Mouse (Mus musculus) ovary, postnatal 10 days (tissue): ENCODE results near the gene Kcnk6.
"Not testable (repeated sequence)": the region's sequence is repeated elsewhere in the genome, so short reads cannot be mapped to it uniquely, and the experiment has no call there.

Experiments used
- DNase-seq: peaks from one replicate; pipeline ENCODE4 v3.0.0; 2022; ENCODE audit warnings: low spot score

Kcnk6 gene

DNA sequence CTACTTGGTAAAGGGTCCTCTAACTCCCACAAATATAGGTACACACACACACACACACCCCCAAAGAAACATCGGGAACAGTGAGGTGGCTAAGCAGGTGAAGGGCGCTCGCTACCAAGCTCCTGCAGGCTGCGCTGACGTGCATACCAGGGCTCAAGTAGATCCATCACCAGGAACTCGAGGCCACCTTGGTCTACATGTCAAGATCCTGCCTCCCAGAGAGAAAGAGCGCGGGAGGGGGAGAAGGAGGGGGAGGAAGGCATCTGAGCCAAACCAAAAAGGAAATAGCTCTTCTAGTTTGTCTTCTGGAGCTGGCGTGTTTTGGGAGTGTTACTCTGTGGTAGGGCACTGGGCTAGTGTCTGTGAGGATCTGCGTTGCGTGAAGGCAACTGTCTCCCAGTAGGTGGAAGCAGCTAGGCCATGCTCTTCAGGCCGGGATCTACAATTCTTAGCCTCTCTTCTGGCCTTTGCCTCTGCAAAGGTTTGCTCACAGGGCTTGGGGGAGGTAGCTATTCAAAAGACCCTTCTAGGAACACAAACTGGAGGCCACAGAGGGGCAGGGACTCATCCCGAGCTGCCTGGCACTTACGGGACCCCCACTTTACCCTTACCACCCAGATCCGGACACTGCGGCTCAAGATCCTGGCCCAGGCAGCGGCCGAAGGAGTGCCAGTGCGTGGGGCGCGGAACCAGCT, 14.5 kb upstream of the Kcnk6 start:
- no peak for DNase-seq

GRCm38 (mm10) chr7:29246015-29246414, 13.7 kb upstream of the Kcnk6 start:
- no peak for DNase-seq

DNA sequence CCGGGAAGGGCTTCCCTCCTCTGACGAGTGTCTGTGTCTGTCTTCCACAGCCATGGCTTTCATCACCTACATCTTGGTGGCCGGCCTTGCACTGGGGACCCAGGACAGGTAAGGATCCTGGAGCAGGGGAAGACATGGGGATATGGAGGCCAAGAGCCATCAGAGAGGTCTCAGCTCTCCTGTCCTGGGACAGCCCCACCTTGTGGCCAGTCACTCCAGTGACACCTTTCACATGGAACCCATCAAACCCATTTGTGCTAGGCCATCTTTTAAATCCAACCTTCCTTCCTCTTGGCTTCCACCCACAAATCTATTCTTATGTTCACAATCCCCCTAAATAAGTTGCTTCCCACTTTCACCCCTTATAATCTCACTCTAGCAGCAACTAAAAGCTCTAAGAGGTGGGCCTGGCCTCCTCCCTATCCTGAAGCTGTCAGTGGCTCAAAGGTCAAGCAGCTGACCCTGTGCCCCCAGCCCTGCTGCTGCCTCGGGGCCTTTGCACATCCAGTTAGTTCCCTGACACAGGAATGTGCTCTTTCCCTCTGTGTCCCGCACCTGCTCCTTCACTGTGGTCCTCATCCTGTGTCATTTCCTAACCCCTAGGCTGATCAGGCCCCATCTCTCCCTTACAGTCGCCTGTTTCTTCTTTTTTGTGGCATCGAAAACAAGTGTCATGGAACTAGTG, 12.6 kb upstream of the Kcnk6 start:
- no peak for DNase-seq

- peak; percentile 79 for DNase-seq
Measured at GRCm38 (mm10) chr7:29238019-29238967, 6.0 kb upstream of the Kcnk6 start, which contains the start of gene Yif1b. Yif1b (plus strand) TSS chr7:29238329.

- not testable (repeated sequence) for DNase-seq
Measured at GRCm38 (mm10) chr7:29237596-29237995, 5.3 kb upstream of the Kcnk6 start.

- no peak for DNase-seq
Measured at GRCm38 (mm10) chr7:29236593-29236992, 4.3 kb upstream of the Kcnk6 start.

- DNase-seq, result no peak
Measured at GRCm38 (mm10) chr7:29234661-29235060, 2.3 kb upstream of the Kcnk6 start.

DNA sequence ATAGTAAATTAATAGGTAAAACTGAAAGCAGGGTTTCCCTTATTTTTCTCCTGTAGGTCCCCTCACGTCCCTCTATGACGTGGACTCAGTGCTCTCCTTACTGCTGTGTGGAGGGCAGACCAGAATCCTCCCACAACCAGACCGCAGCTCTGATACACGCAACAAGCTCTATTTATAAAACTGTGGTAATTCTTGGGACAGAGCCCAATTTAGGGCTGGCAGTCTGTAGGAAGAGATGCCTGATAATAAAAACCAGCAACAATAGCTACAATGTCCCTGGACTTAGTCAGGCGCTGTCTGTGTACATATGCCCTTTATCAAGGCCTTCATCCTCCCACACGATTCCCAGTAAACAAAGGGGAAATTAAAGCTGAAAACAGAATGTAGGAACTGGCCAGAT, 1.4 kb upstream of the Kcnk6 start:
- no peak for DNase-seq

GRCm38 (mm10) chr7:29231517-29231916, 798 bp downstream of the Kcnk6 start:
- DNase-seq, result no peak

GRCm38 (mm10) chr7:29230560-29230959, 1.8 kb downstream of the Kcnk6 start:
- no peak for DNase-seq

DNA sequence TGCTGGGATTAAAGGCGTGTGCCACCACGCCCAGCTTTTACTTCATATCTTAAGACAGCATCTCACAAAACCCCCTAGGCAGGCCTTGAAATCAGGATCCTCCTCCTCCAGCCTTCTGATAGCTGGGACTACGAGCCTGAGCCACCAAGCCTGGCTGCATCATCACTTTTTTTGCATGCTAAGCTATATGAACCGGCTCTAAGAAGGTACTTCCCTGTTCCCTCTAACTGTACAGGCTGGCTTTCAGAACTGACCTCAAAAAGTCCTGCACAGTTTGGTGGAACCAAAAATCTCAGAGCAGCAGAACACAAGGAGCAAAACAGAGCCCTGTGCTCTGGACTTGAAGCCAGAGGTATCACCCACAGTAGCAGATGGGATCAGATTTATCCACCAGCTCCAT, 4.1 kb downstream of the Kcnk6 start:
- no peak for DNase-seq

- no peak for DNase-seq
Measured at GRCm38 (mm10) chr7:29225520-29225919, 6.8 kb downstream of the Kcnk6 start.

DNA sequence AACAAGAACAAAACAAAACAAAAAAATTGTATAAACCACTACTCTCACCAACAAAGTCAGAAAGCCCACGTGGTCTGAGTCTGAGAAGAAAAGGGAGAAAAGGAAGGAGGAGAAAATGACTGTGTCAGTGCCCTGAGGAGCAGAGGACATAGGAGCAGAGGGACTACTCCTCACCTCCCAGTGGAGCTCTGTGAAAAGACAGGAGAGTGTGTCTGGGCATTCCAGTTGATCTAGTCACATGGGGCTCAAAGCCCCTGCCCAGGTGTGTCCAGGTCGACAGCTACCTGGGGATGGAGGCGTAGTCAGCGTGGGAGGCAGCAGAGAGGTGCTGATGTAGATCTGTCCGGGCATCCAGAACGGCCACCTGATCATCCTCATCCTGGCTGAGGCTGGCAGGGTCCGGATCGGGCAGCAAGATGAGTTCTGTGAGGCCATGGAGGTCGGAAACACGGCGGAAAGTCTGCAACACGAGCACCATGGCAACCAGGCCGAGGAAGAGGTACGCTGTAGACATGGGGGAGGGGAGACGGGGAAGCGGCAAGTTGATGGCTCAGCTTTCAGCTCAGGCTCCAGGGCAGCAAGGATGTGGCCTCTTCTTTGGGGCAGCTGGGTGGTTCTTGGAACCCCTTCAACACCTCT, 7.4 kb downstream of the Kcnk6 start:
- no peak for DNase-seq

GRCm38 (mm10) chr7:29214846-29215245, 17.5 kb downstream of the Kcnk6 start:
- DNase-seq, result no peak

DNA sequence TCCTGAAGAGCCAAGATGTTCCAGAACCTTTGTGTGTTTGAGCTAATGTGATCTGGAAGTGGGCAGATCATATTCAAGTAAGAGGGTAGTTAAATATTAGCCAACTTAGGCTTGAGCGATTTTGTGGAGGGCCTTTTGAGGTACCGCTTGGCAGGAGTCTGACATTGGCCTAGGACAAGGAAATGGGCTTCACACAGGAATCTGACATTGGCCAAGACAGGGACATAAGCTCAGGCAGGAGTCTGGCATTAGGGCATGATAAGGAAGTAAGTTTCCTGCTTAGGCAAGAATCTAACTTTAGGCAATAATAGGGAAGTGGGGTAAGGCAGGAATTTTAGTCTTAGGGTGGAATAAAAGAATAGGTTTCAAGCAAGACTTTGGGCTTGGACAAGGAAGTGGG, 18.1 kb downstream of the Kcnk6 start:
- no peak for DNase-seq

GRCm38 (mm10) chr7:29213675-29214082, 18.6 kb downstream of the Kcnk6 start, which contains the start of gene Catsperg1:
Catsperg1 (minus strand) TSS chr7:29214035.
- DNase-seq, result no peak

GRCm38 (mm10) chr7:29212775-29213560, 19.3 kb downstream of the Kcnk6 start:
- not testable (repeated sequence) for DNase-seq

- no peak for DNase-seq
Measured at GRCm38 (mm10) chr7:29212199-29212765, 20.0 kb downstream of the Kcnk6 start.

- peak; percentile 68 for DNase-seq
Measured at GRCm38 (mm10) chr7:29211415-29212198, 20.7 kb downstream of the Kcnk6 start.

DNA sequence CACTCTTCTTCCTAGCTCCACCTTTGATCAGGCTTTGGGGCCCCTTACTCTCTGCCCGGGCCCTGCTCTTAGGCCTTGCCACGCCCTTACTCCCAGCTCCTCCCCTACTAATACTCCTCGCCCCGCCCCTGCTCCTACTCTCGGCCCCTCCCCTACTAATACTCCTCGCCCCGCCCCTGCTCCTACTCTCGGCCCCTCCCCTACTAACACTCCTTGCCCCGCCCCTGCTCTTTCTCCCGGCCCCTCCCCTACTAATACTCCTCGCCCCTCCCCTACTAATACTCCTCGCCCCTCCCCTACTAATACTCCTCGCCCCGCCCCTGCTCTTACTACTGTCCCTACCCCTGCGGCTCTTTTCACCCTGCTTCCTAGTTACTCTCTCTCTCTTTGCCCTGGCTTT, 21.3 kb downstream of the Kcnk6 start:
- not testable (repeated sequence) for DNase-seq
